Mouse (Mus musculus): ENCODE data around the gene Mrpl1.

Mrpl1 gene

DNA sequence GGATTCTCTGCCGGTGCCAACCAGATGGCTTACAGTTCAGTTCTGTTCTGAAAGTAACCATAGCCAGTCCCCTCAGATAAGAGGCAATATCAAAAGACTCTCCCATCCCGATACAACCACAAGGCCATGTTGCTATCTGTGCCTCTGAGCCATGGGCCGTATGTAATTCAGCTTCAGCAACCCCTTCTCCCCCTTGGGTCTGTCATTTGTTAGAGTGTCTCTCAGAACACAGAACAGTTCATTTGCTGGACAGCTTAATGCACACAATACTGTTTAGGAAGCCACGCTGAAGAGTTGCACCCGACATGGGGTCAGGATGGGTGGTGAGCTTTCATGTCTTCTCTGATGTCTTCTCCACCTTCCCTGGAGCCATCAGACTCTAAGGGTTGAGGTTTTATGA, 100.3 kb downstream of the Mrpl1 start:
- DNase-seq (ENCODE audit: low spot score): no peak

DNA sequence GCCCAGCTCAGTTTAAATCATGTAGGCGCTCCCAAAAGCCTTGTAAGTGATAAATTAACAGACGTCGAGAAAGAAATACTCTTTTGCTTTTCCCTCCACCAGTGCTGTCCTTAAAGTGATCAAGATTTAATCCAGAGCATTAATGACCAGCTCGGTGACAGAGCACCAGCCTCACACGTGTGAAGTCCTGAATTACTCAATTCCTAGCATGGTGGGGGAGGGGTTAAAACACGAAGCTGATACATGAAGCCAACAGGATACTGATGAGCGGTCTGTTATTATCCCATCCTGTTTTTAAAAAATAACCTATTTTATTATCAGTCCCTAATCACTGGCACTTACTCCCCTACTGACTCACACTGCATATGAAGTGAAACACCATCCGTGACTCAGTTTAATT, 102.4 kb downstream of the Mrpl1 start:
- no peak for DNase-seq (ENCODE audit: low spot score)

Data from layer of hippocampus, adult 11-12 months (tissue).